Mouse (Mus musculus): Measurements from ENCODE around the gene Aasdhppt. TPM values are rescaled to one million over a fixed set of nuclear protein-coding genes. Genes with fewer than 3 reads are reported as not detected.

Gene Aasdhppt
- 23.9 and 26.9 TPM in 2 replicates for polyA plus RNA-seq (2015; fragmentation: Nextera tagmentation; extraction: Ambion mirVana)

- Histone ChIP-seq H3K9ac (peak within 1 kb of the TSS; percentile 94), H3K4me3 (peak within 1 kb of the TSS; percentile 79), H3K4me1 (peaks cover 33% of the 10 kb centered on the region), H3K4me2 (peak within 1 kb of the TSS; percentile 85), H3K36me3 (peaks cover 7% of the 10 kb centered on the region), H3K27ac (replicated peaks) (peak within 1 kb of the TSS; percentile 95), H3K9me3 (no peaks in the 10 kb centered on the region), H3K27me3 (replicated peaks) (no peaks in the 10 kb centered on the region)
- WGBS: under 1% methylated on average over 53 of the region's 53 CpGs
- ATAC-seq (ENCODE audit: extremely low read depth, insufficient number of reproducible peaks, low FRiP score, low TSS enrichment): peak; percentile 96
Measured at GRCm38 (mm10) chr9:4309351-4310085, at the start of gene Aasdhppt, which contains the start of gene Kbtbd3. Aasdhppt (minus strand) TSS chr9:4309471. Kbtbd3 (plus strand) TSS chr9:4309833.

GRCm38 (mm10) chr9:4353163-4353562 lies 43.9 kb upstream of the Aasdhppt start:
- no peaks in the 10 kb centered on the region for H3K9me3 ChIP-seq
- H3K4me3 ChIP-seq: no peak overlapping the region
- H3K27ac ChIP-seq (replicated peaks): no peak overlapping the region
- no peak for ATAC-seq (ENCODE audit: extremely low read depth, insufficient number of reproducible peaks, low FRiP score, low TSS enrichment)
- no peaks in the 10 kb centered on the region for H3K36me3 ChIP-seq
- no peaks in the 10 kb centered on the region for H3K4me1 ChIP-seq
- no peak overlapping the region for H3K9ac ChIP-seq
- H3K4me2 ChIP-seq: no peak overlapping the region
- 75% methylated on average over 1 of the region's 1 CpGs for WGBS
- no peaks in the 10 kb centered on the region for H3K27me3 ChIP-seq (replicated peaks)

GRCm38 (mm10) chr9:4318939-4319721 lies 9.9 kb upstream of the Aasdhppt start:
- Histone ChIP-seq H3K27ac (replicated peaks) (no peak overlapping the region), H3K4me3 (no peak overlapping the region), H3K4me1 (no peaks in the 10 kb centered on the region), H3K9me3 (peaks cover 5% of the 10 kb centered on the region), H3K9ac (no peak overlapping the region), H3K4me2 (no peak overlapping the region), H3K36me3 (peaks cover 34% of the 10 kb centered on the region), H3K27me3 (replicated peaks) (no peaks in the 10 kb centered on the region)
- WGBS: 80% methylated on average over 6 of the region's 6 CpGs
- no peak for ATAC-seq (ENCODE audit: extremely low read depth, insufficient number of reproducible peaks, low FRiP score, low TSS enrichment)

DNA sequence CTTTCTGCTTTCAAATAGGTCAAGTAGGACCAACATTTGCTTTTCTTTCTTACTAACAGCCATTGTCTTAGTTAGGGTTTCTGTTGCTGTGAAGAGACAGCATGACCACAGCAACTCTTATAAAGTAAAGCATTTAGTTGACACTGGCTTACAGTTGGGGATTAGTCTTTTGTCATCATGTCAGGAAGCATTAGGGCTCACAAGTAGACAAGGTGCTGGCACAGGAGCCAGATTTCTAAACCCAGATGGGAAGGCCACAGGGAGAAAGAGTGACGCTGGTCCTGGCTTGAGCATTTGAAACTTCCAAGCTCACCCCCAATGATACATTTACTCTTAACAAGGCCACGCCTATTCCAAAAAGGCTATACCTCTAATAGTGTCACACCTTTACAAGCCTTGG lies 6.5 kb upstream of the Aasdhppt start:
- Histone ChIP-seq H3K4me1 (peaks cover 16% of the 10 kb centered on the region), H3K9ac (no peak overlapping the region), H3K4me2 (no peak overlapping the region), H3K27ac (replicated peaks) (no peak overlapping the region), H3K4me3 (no peak overlapping the region), H3K9me3 (no peaks in the 10 kb centered on the region), H3K27me3 (replicated peaks) (no peaks in the 10 kb centered on the region), H3K36me3 (peaks cover 19% of the 10 kb centered on the region)
- no peak for ATAC-seq (ENCODE audit: extremely low read depth, insufficient number of reproducible peaks, low FRiP score, low TSS enrichment)
- WGBS: 82% methylated on average over 2 of the region's 2 CpGs

DNA sequence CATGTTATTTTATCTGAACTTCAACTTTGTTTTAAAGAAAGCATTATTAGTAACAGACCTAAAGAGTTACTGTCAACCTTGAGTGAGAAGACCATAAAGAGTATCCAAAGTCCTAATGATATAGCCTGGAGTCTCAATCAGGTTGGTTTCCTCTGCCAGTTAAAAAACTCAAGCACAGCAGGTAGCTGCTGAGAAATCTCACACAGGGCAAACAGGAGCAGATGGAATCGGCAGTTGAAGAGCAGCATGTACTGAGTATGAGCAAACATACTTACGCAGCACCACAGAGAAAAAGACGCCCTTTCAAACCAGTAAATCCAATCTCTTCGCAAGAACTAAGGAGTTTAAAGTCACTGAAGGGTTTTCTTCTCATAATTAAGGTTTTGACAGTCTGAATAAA lies 4.7 kb upstream of the Aasdhppt start:
- whole genome bisulfite sequencing: 87% methylated on average over 4 of the region's 4 CpGs
- no peak overlapping the region for H3K9ac ChIP-seq
- no peak for ATAC-seq (ENCODE audit: extremely low read depth, insufficient number of reproducible peaks, low FRiP score, low TSS enrichment)

DNA sequence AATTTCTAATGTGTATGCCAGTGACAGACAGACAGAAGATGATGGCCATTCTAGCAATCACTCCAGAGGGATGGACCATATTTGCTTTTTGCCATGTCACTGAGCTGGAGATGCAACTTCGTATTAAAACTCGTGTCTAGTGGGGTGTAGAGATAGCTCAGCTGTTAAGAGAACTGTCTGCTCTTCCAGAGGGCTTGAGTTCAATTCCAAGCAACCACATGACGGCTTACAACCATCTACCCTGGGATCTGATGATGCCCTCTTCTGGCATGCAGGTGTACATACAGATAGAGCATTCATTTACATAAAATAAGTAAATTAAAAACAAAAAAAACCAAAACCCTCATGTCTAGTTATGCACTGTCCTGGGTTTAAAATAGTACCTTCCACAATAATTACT lies 1.9 kb upstream of the Aasdhppt start:
- H3K4me3 ChIP-seq: no peak overlapping the region
- no peak overlapping the region for H3K9ac ChIP-seq
- no peaks in the 10 kb centered on the region for H3K27me3 ChIP-seq (replicated peaks)
- H3K36me3 ChIP-seq: peaks cover 14% of the 10 kb centered on the region
- peak overlapping the region; percentile 85; the same call in 1 of the 2 replicates for H3K4me2 ChIP-seq
- no peak for ATAC-seq (ENCODE audit: extremely low read depth, insufficient number of reproducible peaks, low FRiP score, low TSS enrichment)
- 76% methylated on average over 3 of the region's 3 CpGs for WGBS
- H3K9me3 ChIP-seq: no peaks in the 10 kb centered on the region
- no peak overlapping the region for H3K27ac ChIP-seq (replicated peaks)
- peaks cover 31% of the 10 kb centered on the region for H3K4me1 ChIP-seq

More for the DNA sequence above, 4.7 kb upstream of the Aasdhppt start:
- Histone ChIP-seq H3K36me3 (peaks cover 16% of the 10 kb centered on the region), H3K27ac (replicated peaks) (no peak overlapping the region), H3K4me3 (no peak overlapping the region), H3K9me3 (no peaks in the 10 kb centered on the region), H3K4me2 (no peak overlapping the region), H3K27me3 (replicated peaks) (no peaks in the 10 kb centered on the region), H3K4me1 (peaks cover 22% of the 10 kb centered on the region)

DNA sequence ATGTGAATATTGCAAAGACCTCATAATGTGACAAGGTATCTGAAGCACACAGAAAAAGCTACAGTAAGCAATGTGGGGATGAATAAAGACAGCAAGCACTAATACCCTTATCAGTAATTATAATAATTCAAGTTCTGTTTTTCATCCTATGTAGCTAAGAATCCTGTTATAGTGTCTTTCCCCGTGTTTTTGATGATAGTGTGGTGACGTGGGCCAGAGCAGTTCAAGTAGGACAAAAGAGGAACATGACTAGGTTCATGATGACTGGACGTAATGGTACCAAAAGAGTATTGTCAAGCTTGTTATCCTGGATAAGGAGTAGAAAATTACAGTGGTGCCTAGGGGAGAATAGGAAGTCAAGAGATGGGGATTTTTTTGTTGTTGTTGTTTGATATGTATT lies 1.4 kb upstream of the Aasdhppt start:
- ATAC-seq (ENCODE audit: extremely low read depth, insufficient number of reproducible peaks, low FRiP score, low TSS enrichment): no peak
- Histone ChIP-seq H3K36me3 (peaks cover 14% of the 10 kb centered on the region), H3K4me2 (peak overlapping the region; percentile 85), H3K27me3 (replicated peaks) (no peaks in the 10 kb centered on the region), H3K4me3 (peak overlapping the region; percentile 79), H3K9ac (peak overlapping the region; percentile 94), H3K9me3 (no peaks in the 10 kb centered on the region), H3K4me1 (peaks cover 33% of the 10 kb centered on the region), H3K27ac (replicated peaks) (no peak overlapping the region)
- WGBS: 44% methylated on average over 3 of the region's 3 CpGs

- H3K27ac ChIP-seq (replicated peaks): peak overlapping the region; percentile 95
- H3K27me3 ChIP-seq (replicated peaks): no peaks in the 10 kb centered on the region
- peak overlapping the region; percentile 87 for H3K9ac ChIP-seq
- under 1% methylated on average over 36 of the region's 36 CpGs for WGBS
- no peaks in the 10 kb centered on the region for H3K9me3 ChIP-seq
- peak; percentile 27; the same call in 1 of the 2 replicates for ATAC-seq (ENCODE audit: extremely low read depth, insufficient number of reproducible peaks, low FRiP score, low TSS enrichment)
- peaks cover 33% of the 10 kb centered on the region for H3K4me1 ChIP-seq
- peak overlapping the region; percentile 85 for H3K4me2 ChIP-seq
- no peaks in the 10 kb centered on the region for H3K36me3 ChIP-seq
- H3K4me3 ChIP-seq: peak overlapping the region; percentile 79
Measured at GRCm38 (mm10) chr9:4308628-4309350, 482 bp downstream of the Aasdhppt start.

DNA sequence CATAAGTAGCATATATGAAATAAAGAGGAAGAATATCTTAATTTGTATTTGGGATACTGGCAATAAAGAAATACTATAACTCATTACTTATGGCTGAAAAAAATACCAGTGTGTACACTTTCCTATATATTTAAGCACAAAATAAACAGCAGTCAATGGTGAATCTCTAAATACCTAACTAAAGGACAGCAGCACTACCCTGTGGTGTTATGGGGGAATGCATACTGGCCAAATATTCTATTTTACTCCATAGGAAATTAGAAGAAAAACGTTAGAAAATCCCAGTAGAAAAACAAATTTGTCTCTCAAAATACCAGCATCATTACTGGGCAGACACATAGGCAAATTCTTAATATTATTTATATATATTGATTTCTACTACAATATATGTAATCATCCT lies 4.4 kb downstream of the Aasdhppt start:
- Histone ChIP-seq H3K9ac (no peak overlapping the region), H3K36me3 (peaks cover 21% of the 10 kb centered on the region), H3K27me3 (replicated peaks) (no peaks in the 10 kb centered on the region), H3K4me3 (no peak overlapping the region), H3K9me3 (no peaks in the 10 kb centered on the region), H3K27ac (replicated peaks) (no peak overlapping the region), H3K4me2 (no peak overlapping the region), H3K4me1 (peaks cover 11% of the 10 kb centered on the region)
- 49% methylated on average over 1 of the region's 1 CpGs for WGBS
- ATAC-seq (ENCODE audit: extremely low read depth, insufficient number of reproducible peaks, low FRiP score, low TSS enrichment): no peak

DNA sequence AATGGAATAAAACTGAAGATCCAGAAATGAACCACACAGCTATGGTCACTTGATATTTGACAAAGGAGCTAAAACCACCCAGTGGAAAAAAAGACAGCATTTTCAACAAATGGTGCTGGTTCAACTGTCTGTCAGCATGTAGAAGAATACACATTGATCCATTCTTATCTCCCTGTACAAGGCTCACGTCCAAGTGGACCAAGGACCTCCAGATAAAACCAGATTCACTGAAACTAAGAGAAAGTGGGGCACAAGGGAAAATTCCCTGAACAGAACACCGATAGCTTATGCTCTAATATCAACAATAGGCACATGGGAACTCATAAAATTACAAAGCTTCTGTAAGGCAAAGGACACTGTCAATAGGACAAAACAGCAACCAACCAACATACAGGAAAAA lies 8.8 kb downstream of the Aasdhppt start:
- Histone ChIP-seq H3K27ac (replicated peaks) (no peak overlapping the region), H3K4me1 (no peaks in the 10 kb centered on the region), H3K4me3 (no peak overlapping the region), H3K9ac (no peak overlapping the region), H3K4me2 (no peak overlapping the region), H3K27me3 (replicated peaks) (no peaks in the 10 kb centered on the region), H3K36me3 (peaks cover 47% of the 10 kb centered on the region), H3K9me3 (no peaks in the 10 kb centered on the region)
- ATAC-seq (ENCODE audit: extremely low read depth, insufficient number of reproducible peaks, low FRiP score, low TSS enrichment): no peak
- WGBS: 69% methylated on average over 2 of the region's 2 CpGs

DNA sequence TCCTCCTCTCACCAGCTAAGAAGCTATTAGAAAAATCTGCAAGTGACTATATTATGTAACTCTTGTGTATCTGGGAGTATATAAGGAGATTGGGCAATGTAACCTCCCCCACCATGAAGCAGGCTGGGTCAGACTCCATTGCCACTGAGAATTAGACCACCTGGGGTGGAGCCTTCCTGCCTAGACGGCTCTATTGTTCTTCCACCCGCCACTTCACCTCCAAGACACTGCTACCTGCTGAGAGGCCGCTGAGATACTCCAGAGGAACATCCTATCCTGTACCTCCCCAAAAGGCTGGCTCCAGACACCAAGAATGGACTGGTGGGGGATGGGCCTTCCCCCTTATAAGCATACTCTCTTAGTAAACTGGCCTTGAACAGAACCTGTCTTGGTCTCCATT lies 25.4 kb downstream of the Aasdhppt start:
- Histone ChIP-seq H3K27ac (replicated peaks) (no peak overlapping the region), H3K27me3 (replicated peaks) (no peaks in the 10 kb centered on the region), H3K9ac (no peak overlapping the region), H3K4me3 (no peak overlapping the region), H3K36me3 (peaks cover 21% of the 10 kb centered on the region), H3K4me2 (no peak overlapping the region), H3K9me3 (no peaks in the 10 kb centered on the region), H3K4me1 (no peaks in the 10 kb centered on the region)
- ATAC-seq (ENCODE audit: extremely low read depth, insufficient number of reproducible peaks, low FRiP score, low TSS enrichment): no peak
- 20% methylated on average over 3 of the region's 3 CpGs for WGBS

All from heart, embryonic 13.5 days (tissue).